Mouse (Mus musculus) kidney, adult 2 months (tissue): Measurements from ENCODE around the gene Pmepa1. TPM values are rescaled to one million over a fixed set of nuclear protein-coding genes. Genes with fewer than 3 reads are reported as not detected.

Experiments
- DNase-seq: peaks from one replicate; pipeline ENCODE4 v3.0.0; 2021
- H3K27ac ChIP-seq: fragments of 200-500 bp; 2 replicates; pipeline ENCODE4 v1.5.1; 2012; ENCODE audit warnings: low read depth, low read length, control low read depth, inconsistent platforms; ENCODE audit not compliant: insufficient read depth
- H3K27me3 ChIP-seq: fragments of 200-500 bp; replicated peaks from 2 replicates; pipeline ENCODE4 v1.6.1; 2012; ENCODE audit warnings: mild to moderate bottlenecking, moderate library complexity, low read length, inconsistent platforms; ENCODE audit not compliant: control insufficient read depth, insufficient read depth
- H3K36me3 ChIP-seq: fragments of 200-500 bp; 2 replicates; pipeline ENCODE4 v1.6.1; 2012; ENCODE audit warnings: mild to moderate bottlenecking, moderate library complexity, low read length, inconsistent platforms; ENCODE audit not compliant: control insufficient read depth, insufficient read depth
- H3K4me1 ChIP-seq: fragments of 200-500 bp; 2 replicates; pipeline ENCODE4 v1.6.1; 2011; ENCODE audit warnings: low read length; ENCODE audit not compliant: control insufficient read depth, insufficient read depth
- H3K4me3 ChIP-seq: fragments of 200-500 bp; 2 replicates; pipeline ENCODE4 v1.5.1; 2011; ENCODE audit warnings: mild to moderate bottlenecking, low read depth, low read length, control low read depth; ENCODE audit not compliant: insufficient read depth
- CTCF ChIP-seq: fragments of 200-500 bp; conservative IDR thresholded peaks from 2 replicates; pipeline ENCODE4 v1.5.1; 2011; ENCODE audit warnings: low read depth, mild to moderate bottlenecking, control low read depth, low read length, moderate library complexity, mixed read lengths; ENCODE audit not compliant: insufficient read depth, insufficient read length
- POLR2A ChIP-seq: fragments of 200-500 bp; IDR thresholded peaks from one replicate; pipeline ENCODE4 v1.6.1; 2011; ENCODE audit warnings: low read depth, low read length, control low read depth
- WGBS: fragments of 180-500 bp; shearing (Covaris S2); methylation state at CpG from one replicate; pipeline ENCODE4 v1.1.7; 2018; 5-methylcytosine and 5-hydroxymethylcytosine counted together
- polyA plus RNA-seq: library from polyadenylated mRNA; depleted of rRNA; stranded (reverse); fragments of >200 nt; gene quantifications from 2 replicates; pipeline ENCODE4 v1.2.3, GENCODE M21; 2012; rRNA removed

Gene Pmepa1
- polyA plus RNA-seq, 1 experiment, result 35.6 TPM

- Histone ChIP-seq H3K4me1 (peaks cover 40% of the 10 kb centered on the region), H3K27ac (no peak overlapping the region), H3K4me3 (no peak overlapping the region), H3K27me3 (no peaks in the 10 kb centered on the region), H3K36me3 (no peaks in the 10 kb centered on the region)
- no peak for TF ChIP-seq POLR2A
- TF ChIP-seq CTCF, result peak; percentile 26; the same call in 1 of the 2 replicates
- WGBS, result 93% methylated on average over 5 of the region's 5 CpGs
- DNase-seq, result no peak
Observed at GRCm38 (mm10) chr2:173175703-173176102, 100.6 kb downstream of the Pmepa1 start.

- DNase-seq, result peak; percentile 4
- WGBS, result 50% methylated on average over 1 of the region's 1 CpGs
- H3K27ac ChIP-seq, result peak overlapping the region; percentile 34; the same call in 1 of the 2 replicates
Observed at GRCm38 (mm10) chr2:173174569-173174968, 101.8 kb downstream of the Pmepa1 start.

More at GRCm38 (mm10) chr2:173174569-173174968, 101.8 kb downstream of the Pmepa1 start:
- Histone ChIP-seq H3K4me1 (peaks cover 48% of the 10 kb centered on the region), H3K4me3 (no peak overlapping the region), H3K36me3 (no peaks in the 10 kb centered on the region), H3K27me3 (no peaks in the 10 kb centered on the region)
- TF ChIP-seq CTCF (no peak), POLR2A (no peak)

Other genes starting within 250 kb of the Pmepa1 start
- 0.03 TPM in 2 replicates for gene Ctcfl, start 157.0 kb downstream of the Pmepa1 start, polyA plus RNA-seq
- gene Pck1, start 123.5 kb downstream of the Pmepa1 start, polyA plus RNA-seq, result 648 and 871 TPM in 2 replicates
- 3.3 and 7.8 TPM in 2 replicates for gene Zbp1, start 57.6 kb downstream of the Pmepa1 start, polyA plus RNA-seq
- gene 1700021F07Rik, start 246.1 kb upstream of the Pmepa1 start, polyA plus RNA-seq, result not detected in 2 replicates